Mouse (Mus musculus) MEL (cell line): ENCODE results near the gene Polr3c. TPM values are rescaled to one million over a fixed set of nuclear protein-coding genes. Genes with fewer than 3 reads are reported as not detected.

ENCODE experiments used
- DNase-seq: peaks from one replicate; pipeline ENCODE4 v3.0.0; 2011; ENCODE audit warnings: low read depth, low spot score
- H3K27ac ChIP-seq: 2 replicates; pipeline ENCODE4 v1.5.1; 2012; ENCODE audit warnings: low read depth, mild to moderate bottlenecking, control low read depth, low read length, moderate library complexity; ENCODE audit not compliant: control insufficient read depth
- H3K27me3 ChIP-seq, 2 experiments: fragments of 150-350 bp in 1 of 2; sonication (generic) in 1 of 2; 2 replicates each; pipeline ENCODE4 v1.6.1; 2012; ENCODE audit warnings: low read length in 2 of 2, mild to moderate bottlenecking in 2 of 2, improper control_type of control experiment in 1 of 2, moderate library complexity in 1 of 2; ENCODE audit not compliant: insufficient read depth in 2 of 2, control insufficient read depth in 1 of 2
- H3K36me3 ChIP-seq, 2 experiments: 2 replicates each; pipeline ENCODE4 v1.6.1; 2012 to 2014; ENCODE audit warnings: low read length in 2 of 2, improper control_type of control experiment in 1 of 2, inconsistent platforms in 1 of 2, mild to moderate bottlenecking in 1 of 2; ENCODE audit not compliant: insufficient read depth in 2 of 2, control insufficient read depth in 1 of 2
- H3K4me1 ChIP-seq, 2 experiments: fragments of 150-350 bp in 1 of 2; sonication (generic) in 1 of 2; 2 replicates each; pipeline ENCODE4 v1.6.1; 2012; ENCODE audit warnings: low read length in 2 of 2, improper control_type of control experiment in 1 of 2, mild to moderate bottlenecking in 1 of 2; ENCODE audit not compliant: insufficient read depth in 2 of 2, control insufficient read depth in 1 of 2
- H3K4me3 ChIP-seq, 2 experiments: fragments of 150-350 bp in 1 of 2; sonication (generic) in 1 of 2; 2 replicates each; pipeline ENCODE4 v1.5.1; 2012; ENCODE audit warnings: low read depth in 2 of 2, low read length in 2 of 2, mild to moderate bottlenecking in 2 of 2, moderate library complexity in 2 of 2, control low read depth in 1 of 2, improper control_type of control experiment in 1 of 2; ENCODE audit not compliant: control insufficient read depth in 1 of 2, insufficient read depth in 1 of 2
- H3K79me2 ChIP-seq: 2 replicates; pipeline ENCODE4 v1.6.1; 2012; ENCODE audit warnings: mild to moderate bottlenecking, low read length, moderate library complexity; ENCODE audit not compliant: control insufficient read depth, poor library complexity, insufficient read depth
- H3K9ac ChIP-seq: 2 replicates; pipeline ENCODE4 v1.6.1; 2012; ENCODE audit warnings: low read depth, mild to moderate bottlenecking, control low read depth, low read length, moderate library complexity; ENCODE audit not compliant: control insufficient read depth, poor library complexity, severe bottlenecking
- H3K9me3 ChIP-seq: fragments of 150-350 bp; sonication (generic); replicated peaks from 2 replicates; pipeline ENCODE4 v1.6.1; 2012; ENCODE audit warnings: mild to moderate bottlenecking, low read length, improper control_type of control experiment, moderate library complexity; ENCODE audit not compliant: insufficient read depth
- CHD1 ChIP-seq: IDR thresholded peaks from 2 replicates; pipeline ENCODE4 v1.6.1; 2012; ENCODE audit warnings: low read depth, mild to moderate bottlenecking, inconsistent platforms, low read length, improper control_type of control experiment
- CHD2 ChIP-seq: IDR thresholded peaks from 2 replicates; pipeline ENCODE4 v1.6.1; 2011; ENCODE audit warnings: low read length, improper control_type of control experiment
- CTCF ChIP-seq, 3 experiments: IDR thresholded peaks in 2 of 3; conservative IDR thresholded peaks in 1 of 3; 2 replicates each; pipeline ENCODE4 v1.5.1; 2011 to 2012; ENCODE audit warnings: low read length in 3 of 3, low read depth in 2 of 3, mild to moderate bottlenecking in 2 of 3, improper control_type of control experiment in 1 of 3, inconsistent platforms in 1 of 3, mixed read lengths in 1 of 3, moderate library complexity in 1 of 3; ENCODE audit not compliant: control insufficient read depth in 1 of 3, insufficient read depth in 1 of 3, poor library complexity in 1 of 3, severe bottlenecking in 1 of 3
- E2F4 ChIP-seq: IDR thresholded peaks from 2 replicates; pipeline ENCODE4 v1.6.1; 2011; ENCODE audit warnings: low read depth, low read length, improper control_type of control experiment, borderline replicate concordance
- ELF1 ChIP-seq: IDR thresholded peaks from 2 replicates; pipeline ENCODE4 v1.6.1; 2014; ENCODE audit warnings: low read depth, mild to moderate bottlenecking, inconsistent platforms, low read length, improper control_type of control experiment, moderate library complexity
- ETS1 ChIP-seq: IDR thresholded peaks from 2 replicates; pipeline ENCODE4 v1.6.1; 2012; ENCODE audit warnings: low read depth, mild to moderate bottlenecking, inconsistent platforms, low read length, improper control_type of control experiment, moderate library complexity
- GATA1 ChIP-seq: IDR thresholded peaks from 2 replicates; pipeline ENCODE4 v1.6.1; 2011; ENCODE audit warnings: low read depth, low read length, improper control_type of control experiment
- MAFK ChIP-seq: IDR thresholded peaks from 2 replicates; pipeline ENCODE4 v1.6.1; 2011; ENCODE audit warnings: low read depth, mild to moderate bottlenecking, low read length, improper control_type of control experiment, borderline replicate concordance
- MAX ChIP-seq: IDR thresholded peaks from 2 replicates; pipeline ENCODE4 v1.6.1; 2011; ENCODE audit warnings: low read length, improper control_type of control experiment
- MYB ChIP-seq: IDR thresholded peaks from 2 replicates; pipeline ENCODE4 v1.6.1; 2011; ENCODE audit warnings: mild to moderate bottlenecking, low read depth, low read length, improper control_type of control experiment
- MYC ChIP-seq: IDR thresholded peaks from 2 replicates; pipeline ENCODE4 v1.6.1; 2011; ENCODE audit warnings: low read depth, mild to moderate bottlenecking, low read length, improper control_type of control experiment, moderate library complexity
- NELFE ChIP-seq: IDR thresholded peaks from 2 replicates; pipeline ENCODE4 v1.6.1; 2011; ENCODE audit warnings: low read depth, low read length, improper control_type of control experiment
- NRF1 ChIP-seq: IDR thresholded peaks from 2 replicates; pipeline ENCODE4 v1.6.1; 2014; ENCODE audit warnings: low read depth, mild to moderate bottlenecking, inconsistent platforms, low read length, improper control_type of control experiment, moderate library complexity; ENCODE audit not compliant: poor library complexity, insufficient read depth, severe bottlenecking
- POLR2A ChIP-seq, 2 experiments: IDR thresholded peaks; 2 replicates each; pipeline ENCODE4 v1.6.1; 2011 to 2012; ENCODE audit warnings: low read length in 2 of 2, mild to moderate bottlenecking in 2 of 2, control low read depth in 1 of 2, improper control_type of control experiment in 1 of 2, low read depth in 1 of 2, moderate library complexity in 1 of 2; ENCODE audit not compliant: control insufficient read depth in 1 of 2, insufficient read depth in 1 of 2, poor library complexity in 1 of 2
- POLR2AphosphoS2 ChIP-seq: IDR thresholded peaks from 2 replicates; pipeline ENCODE4 v1.6.1; 2011; ENCODE audit warnings: low read length, improper control_type of control experiment
- POLR2AphosphoS5 ChIP-seq: IDR thresholded peaks from 2 replicates; pipeline ENCODE4 v1.6.1; 2012; ENCODE audit warnings: low read depth, borderline replicate concordance, mild to moderate bottlenecking, inconsistent platforms, low read length, moderate library complexity, mixed read lengths
- RAD21 ChIP-seq: IDR thresholded peaks from 2 replicates; pipeline ENCODE4 v1.6.1; 2011; ENCODE audit warnings: mild to moderate bottlenecking, low read depth, low read length, improper control_type of control experiment
- RCOR1 ChIP-seq: IDR thresholded peaks from 2 replicates; pipeline ENCODE4 v1.6.1; 2012; ENCODE audit warnings: low read depth, mild to moderate bottlenecking, inconsistent platforms, low read length, improper control_type of control experiment
- SMC3 ChIP-seq: IDR thresholded peaks from 2 replicates; pipeline ENCODE4 v1.6.1; 2011; ENCODE audit warnings: low read depth, low read length, improper control_type of control experiment
- TAL1 ChIP-seq: IDR thresholded peaks from 2 replicates; pipeline ENCODE4 v1.6.1; 2012; ENCODE audit warnings: mild to moderate bottlenecking, inconsistent platforms, low read length, moderate library complexity, mixed read lengths
- TCF12 ChIP-seq: IDR thresholded peaks from 2 replicates; pipeline ENCODE4 v1.6.1; 2014; ENCODE audit warnings: low read depth, mild to moderate bottlenecking, inconsistent platforms, low read length, improper control_type of control experiment, moderate library complexity
- UBTF ChIP-seq: IDR thresholded peaks from 2 replicates; pipeline ENCODE4 v1.6.1; 2012; ENCODE audit warnings: low read depth, mild to moderate bottlenecking, inconsistent platforms, low read length, improper control_type of control experiment, moderate library complexity, borderline replicate concordance; ENCODE audit not compliant: insufficient read depth
- USF1 ChIP-seq: IDR thresholded peaks from 2 replicates; pipeline ENCODE4 v1.6.1; 2014; ENCODE audit warnings: low read depth, mild to moderate bottlenecking, inconsistent platforms, low read length, improper control_type of control experiment, moderate library complexity
- USF2 ChIP-seq, 2 experiments: IDR thresholded peaks; 2 replicates each; pipeline ENCODE4 v1.6.1; 2011 to 2012; ENCODE audit warnings: improper control_type of control experiment in 2 of 2, low read length in 2 of 2, borderline replicate concordance in 1 of 2, inconsistent platforms in 1 of 2, low read depth in 1 of 2, mild to moderate bottlenecking in 1 of 2; ENCODE audit not compliant: insufficient read depth in 1 of 2
- ZC3H11A ChIP-seq: IDR thresholded peaks from 2 replicates; pipeline ENCODE4 v1.6.1; 2012; ENCODE audit warnings: low read depth, mild to moderate bottlenecking, inconsistent platforms, low read length, improper control_type of control experiment
- ZKSCAN1 ChIP-seq: IDR thresholded peaks from 2 replicates; pipeline ENCODE4 v1.6.1; 2012; ENCODE audit warnings: low read depth, mild to moderate bottlenecking, inconsistent platforms, low read length, improper control_type of control experiment, moderate library complexity
- polyA plus RNA-seq, 2 experiments: library from polyadenylated mRNA; stranded (reverse) in 1 of 2; unstranded in 1 of 2; fragments of >175 nt in 1 of 2; fragments of >200 nt in 1 of 2; gene quantifications; 2 replicates each; pipeline versions ENCODE4 v1.2.1 to v1.2.4; 2012; ENCODE audit warnings: low replicate concordance in 2 of 2, low read depth in 1 of 2; ENCODE audit not compliant: insufficient read length in 2 of 2, insufficient read depth in 1 of 2, missing spikeins in 1 of 2
- total RNA-seq: library from RNA; depleted of rRNA; stranded (reverse); fragments of 300-350 nt; gene quantifications from 2 replicates; pipeline ENCODE4 v1.2.3, GENCODE M21; 2012

Gene Polr3c
- total and polyA plus RNA-seq, 3 experiments, result 48.3 to 224 (median 122) TPM

DNA sequence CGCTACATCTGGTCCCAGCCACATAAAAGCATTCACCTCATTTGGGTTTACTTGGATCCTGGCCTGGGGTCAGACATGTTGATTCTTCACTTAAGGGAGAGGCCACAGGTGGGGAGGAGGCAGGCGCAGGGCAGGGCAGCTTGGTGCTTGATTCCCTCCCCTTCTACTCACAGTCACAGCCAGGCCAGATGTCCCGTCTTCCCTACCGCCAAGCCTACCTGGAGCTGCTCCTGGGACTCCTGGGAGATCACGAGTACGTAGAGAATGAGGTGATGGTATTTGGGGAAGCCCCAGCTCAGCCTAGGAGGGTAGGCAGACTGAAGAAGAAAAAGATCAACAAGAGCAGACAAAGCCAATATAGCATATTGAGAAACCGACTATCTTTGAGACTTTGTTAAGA lies 20.4 kb downstream of the Polr3c start:
- peaks cover 0 to 12% of the 10 kb centered on the region in 2 experiments; a peak in 2 of 4 replicates for H3K4me1 ChIP-seq
- TF ChIP-seq RCOR1 (no peak), POLR2AphosphoS2 (peak; percentile 29; the same call in 1 of the 2 replicates), NELFE (no peak), USF2 (IDR thresholded peaks at IDR 0.05; ENCODE audit: borderline replicate concordance in 1 of 2, insufficient read depth in 1 of 2, low read depth in 1 of 2, low read length in 2 of 2) (no peak)
- H3K4me3 ChIP-seq, result no peak overlapping the region
- H3K9me3 ChIP-seq, result no peaks in the 10 kb centered on the region
- H3K79me2 ChIP-seq, result no peaks in the 10 kb centered on the region; the same call in 1 of the 2 replicates
- peaks cover 3% of the 10 kb centered on the region in 2 experiments; a peak in 3 of 4 replicates for H3K36me3 ChIP-seq
- no peak overlapping the region for H3K27ac ChIP-seq
- H3K9ac ChIP-seq, result no peak overlapping the region
- H3K27me3 ChIP-seq, result no peaks in the 10 kb centered on the region
- no peak for DNase-seq

DNA sequence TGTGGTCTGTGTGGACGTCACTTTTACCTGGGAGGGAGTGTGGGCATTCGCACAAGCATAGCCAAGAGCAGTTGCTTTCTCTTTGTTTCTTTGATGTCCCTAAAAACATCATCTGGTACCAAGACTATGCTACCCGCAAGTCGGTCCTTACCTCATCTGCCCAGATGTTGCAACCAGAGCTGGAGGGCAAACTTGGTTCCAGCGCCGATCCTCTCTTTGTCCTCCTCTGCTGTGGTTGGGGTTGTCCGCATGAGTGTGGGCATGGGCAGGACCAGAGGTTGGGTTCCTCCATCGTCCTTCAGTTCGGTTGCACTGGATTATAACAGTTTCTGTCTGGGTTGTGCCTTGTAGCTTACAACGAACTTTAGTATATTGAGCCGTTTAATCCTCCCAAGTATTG lies 21.2 kb downstream of the Polr3c start:
- DNase-seq, result no peak
- Histone ChIP-seq H3K27ac (no peak overlapping the region), H3K9me3 (no peaks in the 10 kb centered on the region), H3K36me3 (peaks cover 3% of the 10 kb centered on the region in 2 experiments; a peak in 3 of 4 replicates), H3K9ac (no peak overlapping the region), H3K4me3 (no peak overlapping the region), H3K79me2 (no peaks in the 10 kb centered on the region; the same call in 1 of the 2 replicates), H3K4me1 (peaks cover 0 to 12% of the 10 kb centered on the region in 2 experiments; a peak in 2 of 4 replicates), H3K27me3 (no peaks in the 10 kb centered on the region)
- TF ChIP-seq RCOR1 (no peak), CHD2 (no peak), GATA1 (no peak), POLR2AphosphoS5 (no peak)

DNA sequence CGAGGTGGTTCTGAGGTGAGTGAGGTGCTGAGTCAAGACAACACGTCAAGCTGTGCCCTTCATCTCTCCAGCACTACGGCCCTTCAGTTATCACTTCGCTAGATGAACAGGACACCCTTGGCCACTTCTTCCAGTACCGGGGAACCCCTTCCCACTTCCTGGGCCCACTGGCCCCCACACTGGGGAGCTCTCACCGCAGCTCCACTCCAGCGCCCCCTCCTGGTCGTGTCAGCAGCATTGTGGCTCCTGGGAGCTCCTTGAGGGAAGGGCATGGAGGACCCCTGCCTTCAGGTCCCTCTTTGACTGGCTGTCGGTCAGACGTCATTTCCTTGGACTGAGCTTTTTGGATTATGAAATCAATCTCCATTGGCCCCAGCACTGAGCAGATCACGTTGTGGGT lies 22.6 kb downstream of the Polr3c start:
- Histone ChIP-seq H3K79me2 (no peaks in the 10 kb centered on the region; the same call in 1 of the 2 replicates), H3K27me3 (no peaks in the 10 kb centered on the region), H3K4me3 (no peak overlapping the region), H3K9me3 (no peaks in the 10 kb centered on the region), H3K36me3 (peaks cover 0 to 3% of the 10 kb centered on the region in 2 experiments; a peak in 1 of 4 replicates), H3K9ac (no peak overlapping the region), H3K4me1 (peaks cover 0 to 12% of the 10 kb centered on the region in 2 experiments; a peak in 2 of 4 replicates), H3K27ac (no peak overlapping the region)
- peak; percentile 51 for DNase-seq
- TF ChIP-seq ETS1 (no peak), TCF12 (no peak), POLR2A (IDR thresholded peaks at IDR 0.05; ENCODE audit: control insufficient read depth in 1 of 2, insufficient read depth in 1 of 2, low read depth in 1 of 2, low read length in 2 of 2, poor library complexity in 1 of 2) (no peak), NELFE (no peak), POLR2AphosphoS2 (no peak), POLR2AphosphoS5 (no peak), RCOR1 (no peak), E2F4 (no peak), RAD21 (peak; percentile 27), ELF1 (no peak), UBTF (no peak), MAFK (no peak), ZKSCAN1 (no peak), NRF1 (no peak), TAL1 (no peak), MYC (no peak), MYB (no peak), MAX (no peak), CTCF (IDR thresholded peaks at IDR 0.05 in 2 of 3, conservative IDR thresholded peaks at IDR 0.05 in 1 of 3; ENCODE audit: control insufficient read depth in 1 of 3, insufficient read depth in 1 of 3, low read depth in 2 of 3, low read length in 3 of 3, poor library complexity in 1 of 3, severe bottlenecking in 1 of 3) (peak; percentile 77 to 91 (median 87)), SMC3 (peak; percentile 59), CHD1 (no peak), USF1 (no peak), ZC3H11A (no peak)
